Mouse (Mus musculus): ENCODE data around the gene Btbd9. TPM values are rescaled to one million over a fixed set of nuclear protein-coding genes. Genes with fewer than 3 reads are reported as not detected.
"Not testable (repeated sequence)": the region's sequence is repeated elsewhere in the genome, so short reads cannot be mapped to it uniquely, and the experiment has no call there.

The Btbd9 gene
- polyA plus RNA-seq, 1 experiment, result 43.5 TPM

- H3K27ac ChIP-seq (ENCODE audit: insufficient read depth, low read length), result no peak overlapping the region
- H3K4me3 ChIP-seq (ENCODE audit: insufficient read depth, low read length), result no peak overlapping the region
- H3K4me1 ChIP-seq (ENCODE audit: control insufficient read depth, insufficient read depth, low read length), result peaks cover 4% of the 10 kb centered on the region
- TF ChIP-seq CTCF (IDR thresholded peaks at IDR 0.05; ENCODE audit: extremely low read depth, insufficient read depth, low read length) (peak; percentile 36; the same call in 1 of the 2 replicates), POLR2A (IDR thresholded peaks at IDR 0.05; ENCODE audit: extremely low read depth, insufficient read depth, low read length) (no peak)
Observed at GRCm38 (mm10) chr17:30510171-30510570, 66.1 kb downstream of the Btbd9 start.

GRCm38 (mm10) chr17:30509646-30510045 lies 66.6 kb downstream of the Btbd9 start:
- H3K4me1 ChIP-seq (ENCODE audit: control insufficient read depth, insufficient read depth, low read length), result peaks cover 4% of the 10 kb centered on the region
- TF ChIP-seq POLR2A (IDR thresholded peaks at IDR 0.05; ENCODE audit: extremely low read depth, insufficient read depth, low read length) (no peak), CTCF (IDR thresholded peaks at IDR 0.05; ENCODE audit: extremely low read depth, insufficient read depth, low read length) (no peak)
- H3K27ac ChIP-seq (ENCODE audit: insufficient read depth, low read length), result no peak overlapping the region
- H3K4me3 ChIP-seq (ENCODE audit: insufficient read depth, low read length), result no peak overlapping the region

- no peak overlapping the region for H3K4me3 ChIP-seq (ENCODE audit: insufficient read depth, low read length)
- no peak overlapping the region for H3K27ac ChIP-seq (ENCODE audit: insufficient read depth, low read length)
- TF ChIP-seq POLR2A (IDR thresholded peaks at IDR 0.05; ENCODE audit: extremely low read depth, insufficient read depth, low read length) (no peak), CTCF (IDR thresholded peaks at IDR 0.05; ENCODE audit: extremely low read depth, insufficient read depth, low read length) (no peak)
- peaks cover 4% of the 10 kb centered on the region for H3K4me1 ChIP-seq (ENCODE audit: control insufficient read depth, insufficient read depth, low read length)
Observed at GRCm38 (mm10) chr17:30507636-30508576, 68.4 kb downstream of the Btbd9 start.

GRCm38 (mm10) chr17:30506916-30507315 lies 69.4 kb downstream of the Btbd9 start:
- no peak for TF ChIP-seq POLR2A (IDR thresholded peaks at IDR 0.05; ENCODE audit: extremely low read depth, insufficient read depth, low read length)
- no peak for TF ChIP-seq CTCF (IDR thresholded peaks at IDR 0.05; ENCODE audit: extremely low read depth, insufficient read depth, low read length)
- Histone ChIP-seq H3K27ac (ENCODE audit: insufficient read depth, low read length) (no peak overlapping the region), H3K4me3 (ENCODE audit: insufficient read depth, low read length) (no peak overlapping the region), H3K4me1 (ENCODE audit: control insufficient read depth, insufficient read depth, low read length) (peaks cover 4% of the 10 kb centered on the region; the same call in 1 of the 2 replicates)

- H3K27ac ChIP-seq (ENCODE audit: insufficient read depth, low read length), result not testable (repeated sequence)
Observed at GRCm38 (mm10) chr17:30499541-30499940, 76.7 kb downstream of the Btbd9 start.

GRCm38 (mm10) chr17:30498779-30499178 lies 77.5 kb downstream of the Btbd9 start:
- TF ChIP-seq CTCF (IDR thresholded peaks at IDR 0.05; ENCODE audit: extremely low read depth, insufficient read depth, low read length) (no peak), POLR2A (IDR thresholded peaks at IDR 0.05; ENCODE audit: extremely low read depth, insufficient read depth, low read length) (no peak)
- Histone ChIP-seq H3K27ac (ENCODE audit: insufficient read depth, low read length) (no peak overlapping the region), H3K4me1 (ENCODE audit: control insufficient read depth, insufficient read depth, low read length) (peaks cover 6% of the 10 kb centered on the region), H3K4me3 (ENCODE audit: insufficient read depth, low read length) (no peak overlapping the region)

More at GRCm38 (mm10) chr17:30499541-30499940, 76.7 kb downstream of the Btbd9 start:
- not testable (repeated sequence) for H3K4me3 ChIP-seq (ENCODE audit: insufficient read depth, low read length); H3K4me1 ChIP-seq (ENCODE audit: control insufficient read depth, insufficient read depth, low read length)

- H3K4me1 ChIP-seq (ENCODE audit: control insufficient read depth, insufficient read depth, low read length), result peaks cover 6% of the 10 kb centered on the region
- H3K27ac ChIP-seq (ENCODE audit: insufficient read depth, low read length), result no peak overlapping the region
- TF ChIP-seq CTCF (IDR thresholded peaks at IDR 0.05; ENCODE audit: extremely low read depth, insufficient read depth, low read length), result no peak
- no peak for TF ChIP-seq POLR2A (IDR thresholded peaks at IDR 0.05; ENCODE audit: extremely low read depth, insufficient read depth, low read length)
- no peak overlapping the region for H3K4me3 ChIP-seq (ENCODE audit: insufficient read depth, low read length)
Observed at GRCm38 (mm10) chr17:30498376-30498719, 77.9 kb downstream of the Btbd9 start.

- Histone ChIP-seq H3K4me3 (ENCODE audit: insufficient read depth, low read length) (no peak overlapping the region), H3K27ac (ENCODE audit: insufficient read depth, low read length) (no peak overlapping the region), H3K4me1 (ENCODE audit: control insufficient read depth, insufficient read depth, low read length) (peaks cover 6% of the 10 kb centered on the region)
- TF ChIP-seq CTCF (IDR thresholded peaks at IDR 0.05; ENCODE audit: extremely low read depth, insufficient read depth, low read length), result no peak
- no peak for TF ChIP-seq POLR2A (IDR thresholded peaks at IDR 0.05; ENCODE audit: extremely low read depth, insufficient read depth, low read length)
Observed at GRCm38 (mm10) chr17:30497525-30498375, 78.5 kb downstream of the Btbd9 start.

GRCm38 (mm10) chr17:30495567-30495966 lies 80.7 kb downstream of the Btbd9 start:
- Histone ChIP-seq H3K27ac (ENCODE audit: insufficient read depth, low read length) (no peak overlapping the region), H3K4me3 (ENCODE audit: insufficient read depth, low read length) (no peak overlapping the region), H3K4me1 (ENCODE audit: control insufficient read depth, insufficient read depth, low read length) (peaks cover 6% of the 10 kb centered on the region)
- TF ChIP-seq POLR2A (IDR thresholded peaks at IDR 0.05; ENCODE audit: extremely low read depth, insufficient read depth, low read length) (no peak), CTCF (IDR thresholded peaks at IDR 0.05; ENCODE audit: extremely low read depth, insufficient read depth, low read length) (no peak)
